Mouse (Mus musculus): ENCODE results near the gene Dnajc4.

The Dnajc4 gene

GRCm38 (mm10) chr19:6975537-6976521, 16.5 kb downstream of the Dnajc4 start, which contains the start of gene Plcb3:
TSS of gene Plcb3 (minus strand) at chr19:6976470.
- DNase-seq (ENCODE audit: low spot score in 2 of 2), result peak; percentile 54 to 64

DNA sequence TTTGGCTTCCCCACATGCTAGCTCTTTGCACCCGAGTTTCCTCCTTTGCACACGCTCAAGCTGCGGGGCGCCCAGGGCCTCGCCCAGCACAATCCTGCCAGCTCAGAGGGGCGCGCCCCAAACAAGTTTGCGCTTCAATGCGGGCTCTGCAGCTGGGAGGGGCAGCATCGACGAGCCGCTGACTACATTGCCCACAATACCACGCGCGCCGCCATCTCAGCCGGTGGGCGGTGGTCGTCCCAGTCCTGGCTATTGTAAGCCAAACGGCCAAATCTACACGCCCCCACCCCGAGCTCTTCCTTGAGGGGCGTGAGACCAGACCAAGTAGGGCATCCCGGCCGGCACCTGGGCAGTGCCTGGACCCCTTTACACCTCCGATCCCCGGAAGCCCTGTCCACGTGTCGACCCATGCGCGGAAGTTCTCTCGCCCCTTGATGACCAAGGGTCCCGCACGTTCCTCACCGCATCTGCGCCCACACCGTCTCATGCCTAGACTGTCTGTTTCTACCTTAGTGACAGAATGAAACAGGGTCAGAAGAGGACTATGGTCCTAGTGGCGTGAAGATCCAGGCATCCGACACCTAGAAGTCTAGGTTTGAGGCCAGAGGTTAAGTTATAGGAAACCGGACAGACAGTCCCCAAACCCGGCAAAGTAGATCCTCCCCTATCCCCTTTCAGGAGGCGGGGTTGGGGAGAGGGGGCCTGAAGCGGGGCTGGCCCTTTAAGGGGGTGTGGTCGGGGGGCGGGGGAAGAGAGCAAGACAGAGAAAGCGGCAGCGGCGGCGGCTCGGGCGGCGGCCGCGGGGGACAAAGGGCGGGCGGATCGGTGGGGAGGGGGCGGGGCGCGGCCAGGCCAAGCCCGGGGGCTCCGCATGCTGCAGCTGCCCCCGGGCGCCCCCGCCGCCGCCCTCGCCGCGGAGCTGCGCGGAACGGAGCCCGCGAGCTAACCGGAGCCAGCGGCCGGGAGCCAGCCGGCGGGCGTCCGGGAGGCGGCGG, 17.9 kb downstream of the Dnajc4 start, which contains the start of gene Ppp1r14b:
TSS of gene Ppp1r14b (plus strand) at position 758 of the 995 bp plus-strand sequence.
- DNase-seq (ENCODE audit: low spot score in 2 of 2), result peak; percentile 77

- DNase-seq (ENCODE audit: low spot score in 2 of 2), result no peak
Observed at GRCm38 (mm10) chr19:6973581-6974190, 18.7 kb downstream of the Dnajc4 start.

DNA sequence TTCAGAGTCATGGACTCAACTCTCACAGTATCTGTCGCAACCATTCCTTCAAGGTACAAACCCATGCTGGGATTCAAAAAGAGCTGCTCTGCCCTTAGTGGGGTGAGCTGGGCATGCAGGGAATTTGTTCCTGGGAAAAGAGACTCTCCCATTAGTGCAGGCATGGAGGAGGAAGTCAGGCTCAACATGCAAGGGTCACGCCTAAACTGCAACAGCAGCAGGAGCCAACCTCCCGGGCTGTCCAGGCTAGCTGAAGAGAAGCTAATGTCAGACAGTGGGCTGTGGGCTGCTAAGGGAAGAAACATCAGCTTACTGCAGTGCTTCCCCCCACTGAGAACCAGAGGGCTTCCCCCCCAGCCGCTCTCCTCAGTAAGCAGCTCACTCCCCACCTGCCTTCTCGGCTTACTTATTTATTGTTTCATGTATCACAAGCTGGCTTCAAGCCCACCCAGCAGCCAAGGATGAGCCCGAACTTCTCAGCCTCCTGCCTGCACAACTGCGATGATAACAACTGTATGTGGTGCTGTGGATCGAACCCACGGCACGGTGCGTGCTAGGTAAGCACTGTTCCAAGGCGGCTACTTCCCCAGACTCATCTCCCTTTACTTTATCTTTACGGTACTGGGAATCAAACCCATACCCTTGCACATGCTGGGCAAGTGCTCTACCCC, 20.0 kb downstream of the Dnajc4 start:
- no peak for DNase-seq (ENCODE audit: low spot score in 2 of 2)

- no peak for DNase-seq (ENCODE audit: low spot score in 2 of 2)
Observed at GRCm38 (mm10) chr19:6971644-6972043, 20.7 kb downstream of the Dnajc4 start.

DNA sequence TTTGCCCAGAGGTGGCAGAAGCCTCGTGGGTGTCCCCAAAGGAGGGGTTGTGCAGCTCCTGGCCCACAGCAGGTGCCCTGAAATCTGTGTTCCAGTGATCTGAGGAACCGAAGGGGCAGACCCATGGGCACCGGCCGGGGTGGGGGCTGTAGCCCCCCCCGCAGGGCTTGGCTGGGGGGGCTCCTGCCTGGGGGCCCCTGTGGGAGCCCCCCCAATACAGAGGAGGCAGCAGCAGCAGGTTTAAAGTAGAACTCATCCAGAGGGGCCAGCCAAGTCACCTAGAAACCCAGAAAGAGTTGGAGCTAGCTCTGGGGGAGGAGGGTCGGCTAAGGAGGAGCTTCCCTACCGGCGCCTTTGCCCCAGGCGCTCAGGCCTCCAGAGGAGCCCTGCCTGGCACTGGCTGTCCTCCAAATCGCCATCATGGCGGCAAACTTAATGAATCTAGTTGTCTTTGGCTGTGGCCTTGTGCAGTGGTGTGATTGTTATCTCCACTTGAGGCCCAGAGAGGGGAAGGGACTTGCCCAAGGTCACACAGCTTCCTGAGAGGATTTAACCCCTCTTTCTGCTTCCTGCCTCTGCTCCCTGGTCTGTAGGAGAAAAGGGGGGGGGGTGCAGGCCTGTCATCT, 21.8 kb downstream of the Dnajc4 start:
- no peak for DNase-seq (ENCODE audit: low spot score in 2 of 2)

DNA sequence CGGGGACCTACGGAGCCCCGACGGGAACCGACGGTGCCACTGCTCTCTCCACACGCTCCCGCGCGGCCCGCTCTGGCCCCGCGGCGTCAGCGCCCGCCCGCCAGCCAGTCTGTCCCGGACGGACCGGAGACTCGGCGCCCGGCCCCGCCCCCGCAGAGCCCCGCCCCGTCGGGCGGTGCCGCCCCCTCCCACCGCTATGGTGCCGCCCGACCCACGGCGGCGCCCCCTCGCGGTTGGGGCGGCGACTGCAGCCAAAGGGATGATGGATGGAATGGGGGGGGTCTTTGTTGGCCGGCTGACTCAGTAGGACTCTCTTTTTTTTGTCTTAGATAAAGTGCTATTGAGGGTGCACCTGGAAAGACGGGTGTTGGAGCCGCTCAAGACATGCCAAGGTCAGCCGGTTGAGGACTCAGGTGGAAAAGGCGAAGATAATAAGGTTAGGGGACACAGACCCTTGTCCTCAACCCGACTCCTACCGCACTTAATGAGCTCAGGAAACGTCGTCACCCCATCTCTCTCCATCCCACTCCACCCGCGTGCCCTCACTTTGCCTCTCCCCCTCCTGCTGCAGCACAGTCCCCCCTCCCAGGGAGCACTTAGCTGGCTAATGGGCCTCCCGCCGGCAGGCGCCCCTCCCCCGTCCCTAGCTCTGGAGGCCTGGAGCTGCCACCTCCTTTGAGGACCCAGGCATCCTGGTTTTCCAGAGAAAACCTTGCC, 22.5 kb downstream of the Dnajc4 start:
- DNase-seq (ENCODE audit: low spot score in 2 of 2), result no peak

DNA sequence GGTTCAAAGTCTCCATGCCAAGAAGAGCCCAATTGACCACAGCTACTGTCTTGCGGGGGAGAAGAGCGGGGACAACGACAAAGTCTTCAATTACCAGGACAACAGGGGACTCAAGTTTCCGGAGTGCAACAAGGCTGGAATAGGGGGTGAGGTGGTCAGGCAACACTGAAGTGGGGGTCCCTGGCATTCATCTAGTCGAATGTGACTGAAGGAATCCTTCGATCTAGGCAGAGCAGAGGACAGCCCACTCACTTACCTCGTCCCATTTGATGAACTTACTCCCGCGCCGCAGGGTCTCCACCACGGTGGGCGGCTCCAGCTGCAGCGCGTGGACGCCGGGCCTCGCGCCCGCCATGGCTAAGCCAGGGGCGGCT, 23.1 kb downstream of the Dnajc4 start:
- DNase-seq (ENCODE audit: low spot score in 2 of 2), result no peak

- DNase-seq (ENCODE audit: low spot score in 2 of 2), result no peak
Observed at GRCm38 (mm10) chr19:6968491-6969271, 23.7 kb downstream of the Dnajc4 start.

- no peak for DNase-seq (ENCODE audit: low spot score in 2 of 2)
Observed at GRCm38 (mm10) chr19:6956461-6956860, 35.9 kb downstream of the Dnajc4 start.

DNA sequence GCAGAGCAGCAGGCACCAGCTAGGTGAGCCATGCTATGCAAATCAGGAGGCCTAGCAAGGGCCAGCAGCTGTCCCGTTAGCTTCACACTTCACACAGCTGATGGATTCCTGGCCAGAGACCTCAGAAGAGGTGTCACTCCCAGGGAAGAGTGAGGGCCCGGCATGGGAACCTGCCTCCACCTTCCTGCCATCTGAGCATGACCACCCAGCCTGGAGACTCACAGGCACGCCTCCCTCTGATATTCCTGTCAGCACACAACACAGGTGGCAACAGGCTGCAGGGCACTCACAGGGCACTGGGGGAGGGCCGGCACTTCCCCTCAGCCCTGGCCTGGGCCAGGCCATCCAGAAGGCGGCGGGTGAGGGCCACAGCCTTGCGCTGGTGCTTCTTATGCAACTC, 36.9 kb downstream of the Dnajc4 start:
- no peak for DNase-seq (ENCODE audit: low spot score in 2 of 2)

- DNase-seq (ENCODE audit: low spot score in 2 of 2), result no peak
Observed at GRCm38 (mm10) chr19:6954046-6954445, 38.3 kb downstream of the Dnajc4 start.

DNA sequence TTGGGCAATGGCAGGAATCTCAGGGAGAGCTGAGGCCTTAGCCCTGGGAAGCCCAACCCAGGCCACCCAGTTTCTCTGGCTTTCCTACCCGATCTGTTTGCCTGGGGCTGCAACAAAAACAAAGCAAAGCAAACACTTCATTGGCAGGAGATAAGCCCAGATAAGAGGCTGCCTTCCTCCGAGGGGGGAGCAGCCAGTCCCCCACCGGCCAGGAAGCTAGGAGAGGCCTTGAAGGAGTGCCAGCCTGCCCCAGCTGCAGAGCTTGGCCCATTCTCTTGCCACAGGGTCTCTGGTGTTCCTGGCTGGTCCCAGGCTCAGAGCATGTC, 39.7 kb downstream of the Dnajc4 start:
- no peak for DNase-seq (ENCODE audit: low spot score in 2 of 2)

DNA sequence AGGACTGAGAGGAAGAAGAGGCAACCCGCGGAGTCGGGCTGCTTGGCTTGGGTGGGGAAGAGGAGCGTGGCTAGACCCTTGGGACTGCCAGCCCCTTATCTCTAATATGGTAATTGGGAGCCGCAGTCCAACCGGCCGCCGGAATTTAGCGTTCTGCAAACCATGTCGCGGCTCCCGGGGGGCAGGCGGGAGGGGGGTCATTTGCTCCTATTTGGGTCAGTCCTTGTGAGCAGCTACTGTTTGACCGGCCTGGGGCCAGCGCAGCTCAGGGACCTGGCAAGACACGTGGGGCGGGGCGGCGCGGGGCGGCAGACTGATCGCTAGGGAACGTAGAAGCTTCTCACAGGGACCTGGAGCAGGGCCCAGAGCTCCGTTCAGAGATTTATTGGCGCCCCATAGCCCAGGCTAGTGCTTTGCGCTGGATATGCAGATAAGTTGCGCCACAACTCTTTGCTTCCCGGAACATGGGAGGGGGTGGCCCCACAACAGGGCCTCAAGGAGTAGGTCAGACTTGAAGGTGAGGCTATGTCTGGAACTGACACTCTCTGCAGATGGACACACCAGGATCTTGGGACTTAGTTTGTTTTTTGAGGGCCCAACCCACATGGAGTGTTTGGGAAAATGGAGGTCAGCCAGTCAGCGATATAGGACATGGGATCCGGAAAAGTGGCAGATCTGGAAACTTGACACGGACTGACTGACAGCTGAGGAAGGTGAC, 40.2 kb downstream of the Dnajc4 start:
- DNase-seq (ENCODE audit: low spot score in 2 of 2), result peak in 1 of 2 experiments; percentile 75

DNA sequence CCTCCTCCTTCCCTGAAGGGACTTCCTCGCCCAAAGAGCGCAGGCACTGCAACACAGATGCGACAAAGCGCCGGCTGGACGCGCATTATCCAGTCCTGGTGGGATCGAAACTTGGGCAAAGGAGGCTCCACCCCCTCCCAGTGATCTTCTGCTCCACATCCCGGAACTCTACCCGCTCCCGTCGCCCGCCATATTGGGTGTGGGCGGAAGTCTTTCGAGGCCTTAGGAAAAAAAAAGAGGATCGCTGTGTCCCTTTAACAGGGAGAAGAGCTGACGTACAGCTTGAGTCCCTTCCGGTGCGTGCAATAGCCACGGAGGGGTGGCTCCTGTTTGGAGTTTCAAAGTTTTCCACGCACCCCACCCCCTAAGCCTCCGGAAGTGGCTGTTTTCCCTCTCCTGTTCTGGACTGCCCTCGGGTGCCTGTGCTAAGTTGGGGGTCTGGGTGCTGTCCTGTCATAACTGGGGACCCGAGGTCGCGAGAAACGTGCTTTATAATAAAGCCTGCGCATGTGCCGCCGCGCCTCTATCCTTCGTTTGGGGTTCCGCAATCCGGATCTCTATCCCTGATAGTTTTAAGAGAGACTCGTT, 40.9 kb downstream of the Dnajc4 start:
- peak; percentile 94 to 96 for DNase-seq (ENCODE audit: low spot score in 2 of 2)

- peak; percentile 70 to 78 for DNase-seq (ENCODE audit: low spot score in 2 of 2)
Observed at GRCm38 (mm10) chr19:6950613-6951153, 41.7 kb downstream of the Dnajc4 start.

DNA sequence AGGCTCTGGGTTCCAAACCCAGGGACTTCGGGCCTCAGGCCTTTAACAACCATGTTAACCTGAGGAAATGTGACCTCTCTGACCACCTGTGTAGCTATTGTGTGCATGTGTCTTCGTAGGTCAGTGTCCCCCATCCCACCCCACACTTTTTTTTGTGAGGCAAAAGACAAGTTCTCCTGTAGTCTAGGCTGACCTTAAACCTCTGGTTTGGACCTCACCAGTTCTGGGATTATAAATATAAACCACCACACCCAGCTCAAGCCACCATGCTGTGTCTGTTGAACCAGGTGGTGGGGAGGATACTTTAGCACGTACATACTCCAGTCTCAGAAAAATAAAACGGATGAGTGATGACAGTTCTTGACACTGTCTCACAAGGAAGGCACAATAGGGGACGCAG, 42.4 kb downstream of the Dnajc4 start:
- DNase-seq (ENCODE audit: low spot score in 2 of 2), result no peak

DNA sequence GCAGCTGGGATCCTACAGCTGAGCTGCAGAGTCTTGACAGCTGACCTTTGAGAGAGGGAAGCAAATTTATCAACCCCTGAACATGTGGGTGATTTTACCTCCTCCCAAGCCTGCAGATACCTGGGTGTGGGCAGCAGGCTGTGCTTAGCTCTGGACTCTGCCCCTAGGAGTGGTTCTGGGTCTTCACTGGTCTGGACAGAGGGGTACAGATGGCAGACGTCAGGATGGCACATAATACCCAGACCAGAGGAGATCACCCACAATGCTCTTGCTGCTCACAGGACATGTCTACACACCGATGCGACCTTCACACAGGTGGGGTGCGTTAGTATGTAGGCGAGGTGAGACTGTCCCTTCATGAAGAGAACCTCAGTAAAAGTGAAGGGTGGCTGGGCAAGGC, 42.8 kb downstream of the Dnajc4 start:
- DNase-seq (ENCODE audit: low spot score in 2 of 2), result no peak

Measured in frontal cortex, postnatal 36 days (tissue).